Mouse (Mus musculus) right cerebral cortex, adult 18-20 months (tissue): ENCODE measurements around the gene Pphln1.
"Not testable (repeated sequence)": the region's sequence is repeated elsewhere in the genome, so short reads cannot be mapped to it uniquely, and the experiment has no call there.

Source experiments
- DNase-seq: peaks from one replicate; pipeline ENCODE4 v3.0.0; 2022; ENCODE audit warnings: mixed read lengths

The Pphln1 gene

GRCm38 (mm10) chr15:93397826-93398698, at the start of gene Pphln1, which contains the start of gene Zcrb1:
Pphln1 (plus strand) TSS chr15:93398350.
Zcrb1 (minus strand) TSS chr15:93398334.
- DNase-seq: peak; percentile 89

DNA sequence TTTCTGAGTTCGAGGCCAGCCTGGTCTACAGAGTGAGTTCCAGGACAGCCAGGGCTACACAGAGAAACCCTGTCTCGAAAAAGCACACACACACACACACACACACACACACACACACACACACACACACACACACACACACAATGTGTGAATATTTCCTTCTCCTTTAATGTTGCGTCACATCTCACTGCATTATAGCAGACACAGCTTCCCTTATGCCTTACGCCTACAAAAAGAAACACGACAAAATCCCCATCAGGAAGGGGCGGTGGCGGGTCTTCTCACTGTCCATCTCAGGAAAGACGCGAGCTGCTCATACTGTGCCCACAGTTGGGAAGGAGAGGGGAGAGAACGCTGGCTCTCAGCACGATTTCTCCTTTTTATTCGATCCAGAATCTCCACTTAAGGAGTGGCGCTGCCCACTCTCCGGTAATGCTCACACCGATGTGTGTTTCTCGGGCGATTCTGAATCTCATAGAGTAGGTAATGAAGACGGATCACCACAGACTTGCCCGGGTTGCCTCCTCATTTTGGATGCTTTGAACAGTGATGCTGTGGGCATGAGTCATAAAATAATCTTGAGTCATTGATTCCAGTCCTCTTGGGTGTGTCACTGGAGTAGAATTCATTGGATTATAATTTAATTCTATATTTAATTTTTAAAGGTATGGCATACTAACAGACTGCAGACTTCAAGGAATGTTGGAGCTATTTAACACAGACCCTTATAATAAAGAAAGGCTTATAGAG, 39.6 kb upstream of the Pphln1 start:
- no peak for DNase-seq

DNA sequence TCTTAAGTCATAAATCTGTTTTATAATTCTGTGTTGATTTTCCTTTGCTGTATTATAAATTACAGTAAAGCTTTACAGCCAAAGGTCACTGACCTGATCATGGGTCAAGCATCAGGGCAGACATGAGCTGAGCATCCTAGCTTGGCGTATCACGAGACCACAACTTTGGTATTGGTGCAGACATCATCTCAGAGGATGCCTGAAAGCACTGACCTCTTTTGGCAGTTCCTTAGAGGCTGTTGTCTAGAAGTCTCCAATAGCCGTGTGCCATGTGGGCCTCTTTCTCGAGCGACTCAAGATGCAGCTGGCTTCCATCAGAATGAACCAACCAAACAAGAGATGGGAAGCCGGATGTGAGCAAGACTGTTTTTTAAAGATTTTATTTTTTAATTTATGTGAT, 32.6 kb upstream of the Pphln1 start:
- DNase-seq: no peak

GRCm38 (mm10) chr15:93368558-93368957, 29.6 kb upstream of the Pphln1 start:
- no peak for DNase-seq

GRCm38 (mm10) chr15:93371838-93372237, 26.3 kb upstream of the Pphln1 start:
- no peak for DNase-seq

DNA sequence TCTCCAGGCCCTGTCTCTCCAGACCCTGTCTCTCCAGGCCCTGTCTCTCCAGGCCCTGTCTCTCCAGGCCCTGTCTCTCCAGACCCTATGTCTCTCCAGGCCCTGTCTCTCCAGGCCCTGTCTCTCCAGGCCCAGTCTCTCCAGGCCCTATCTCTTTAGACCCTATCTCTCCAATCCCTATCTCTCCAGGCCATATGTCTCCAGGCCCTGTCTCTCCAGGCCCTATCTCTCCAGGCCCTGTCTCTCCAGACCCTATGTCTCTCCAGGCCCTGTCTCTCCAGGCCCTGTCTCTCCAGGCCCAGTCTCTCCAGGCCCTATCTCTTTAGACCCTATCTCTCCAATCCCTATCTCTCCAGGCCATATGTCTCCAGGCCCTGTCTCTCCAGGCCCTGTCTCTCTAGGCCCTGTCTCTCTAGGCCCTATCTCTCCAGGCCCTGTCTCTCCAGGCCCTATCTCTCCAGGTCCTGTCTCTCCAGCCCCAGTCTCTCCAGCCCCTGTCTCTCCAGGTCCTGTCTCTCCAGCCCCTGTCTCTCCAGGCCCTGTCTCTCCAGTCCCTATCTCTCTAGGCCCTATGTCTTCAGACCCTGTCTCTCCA, 25.5 kb upstream of the Pphln1 start:
- DNase-seq: not testable (repeated sequence)

GRCm38 (mm10) chr15:93375696-93376095, 22.5 kb upstream of the Pphln1 start:
- DNase-seq: no peak

- no peak for DNase-seq
Observed at GRCm38 (mm10) chr15:93379177-93379576, 19.0 kb upstream of the Pphln1 start.

DNA sequence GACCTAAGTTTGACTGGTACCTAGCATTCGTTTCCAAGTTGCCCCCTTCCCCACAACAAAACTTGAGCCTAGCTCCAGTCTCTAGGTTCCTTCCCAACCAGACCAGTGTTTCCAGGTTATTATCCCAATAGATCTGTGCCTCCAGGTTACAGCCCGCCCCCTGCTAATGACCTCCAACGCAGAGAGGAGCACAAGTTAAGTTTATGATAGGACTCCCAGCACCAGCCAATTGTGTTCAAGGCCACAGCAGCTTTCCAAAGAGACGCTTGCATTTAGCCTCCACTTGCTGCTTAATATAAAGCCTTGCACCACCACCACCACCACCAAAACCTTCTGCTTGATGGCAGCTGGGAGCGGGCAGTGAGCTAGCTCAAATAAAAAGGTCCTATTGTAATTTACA, 16.8 kb upstream of the Pphln1 start:
- DNase-seq: no peak

DNA sequence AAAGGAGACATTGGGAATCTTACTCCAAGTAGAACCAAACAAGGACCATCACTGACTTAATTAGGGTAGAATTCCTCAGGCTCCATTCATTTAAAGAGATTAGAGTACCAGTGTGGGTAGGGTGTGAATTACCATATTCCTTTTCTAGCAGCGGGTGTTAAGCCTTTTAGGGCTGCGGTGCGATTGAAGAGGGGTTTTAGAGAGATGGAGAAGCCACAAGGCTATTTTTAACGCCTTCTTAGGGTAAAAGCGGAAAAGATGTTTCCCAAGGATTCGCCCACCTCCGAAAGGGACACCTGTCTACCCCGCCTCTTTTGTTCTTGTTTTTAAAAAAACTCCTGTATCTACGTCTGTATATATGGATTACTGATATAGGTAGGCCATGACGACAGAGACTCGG, 881 bp upstream of the Pphln1 start:
- DNase-seq: peak; percentile 8

- no peak for DNase-seq
Observed at GRCm38 (mm10) chr15:93398699-93399540, 770 bp downstream of the Pphln1 start.

DNA sequence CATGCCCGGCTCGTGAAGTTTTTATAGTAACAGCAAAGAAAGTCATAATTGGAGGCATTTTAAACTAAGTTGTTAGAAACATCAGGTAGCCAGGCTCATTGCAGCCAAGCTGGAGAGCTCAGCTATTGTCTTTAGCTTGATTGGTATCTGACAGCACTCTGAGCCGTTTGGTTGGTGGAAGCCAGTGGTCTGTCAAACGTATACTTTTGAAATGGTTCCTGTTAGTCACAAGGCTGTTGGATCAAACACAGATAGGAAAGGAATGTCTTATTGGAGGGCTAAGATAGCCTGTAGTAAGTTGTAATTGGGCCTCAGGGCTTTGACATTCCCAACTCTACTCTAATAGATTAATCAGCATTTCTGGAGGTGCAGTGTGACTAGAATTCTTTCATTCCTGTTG, 3.3 kb downstream of the Pphln1 start:
- no peak for DNase-seq

- no peak for DNase-seq
Observed at GRCm38 (mm10) chr15:93402730-93403129, 4.6 kb downstream of the Pphln1 start.

DNA sequence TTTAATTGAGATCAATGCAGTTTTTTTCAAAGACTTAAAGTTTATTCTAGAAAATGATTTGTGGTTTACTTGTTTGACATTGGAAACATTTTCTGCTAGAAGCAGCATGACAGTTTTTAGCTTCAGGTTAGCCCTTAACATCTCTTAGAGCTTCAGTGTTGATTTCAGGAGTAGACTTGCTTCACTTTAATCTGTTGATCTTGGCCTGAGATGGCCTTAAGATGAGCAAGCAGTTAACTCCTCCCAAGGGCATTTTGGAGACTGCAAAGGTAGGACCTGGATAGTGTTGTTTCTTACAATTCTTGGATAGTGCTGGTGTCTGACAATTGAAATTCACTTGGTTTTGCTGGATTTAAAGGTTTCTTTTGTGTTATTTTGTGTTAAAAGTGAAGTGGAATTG, 6.7 kb downstream of the Pphln1 start:
- DNase-seq: no peak

DNA sequence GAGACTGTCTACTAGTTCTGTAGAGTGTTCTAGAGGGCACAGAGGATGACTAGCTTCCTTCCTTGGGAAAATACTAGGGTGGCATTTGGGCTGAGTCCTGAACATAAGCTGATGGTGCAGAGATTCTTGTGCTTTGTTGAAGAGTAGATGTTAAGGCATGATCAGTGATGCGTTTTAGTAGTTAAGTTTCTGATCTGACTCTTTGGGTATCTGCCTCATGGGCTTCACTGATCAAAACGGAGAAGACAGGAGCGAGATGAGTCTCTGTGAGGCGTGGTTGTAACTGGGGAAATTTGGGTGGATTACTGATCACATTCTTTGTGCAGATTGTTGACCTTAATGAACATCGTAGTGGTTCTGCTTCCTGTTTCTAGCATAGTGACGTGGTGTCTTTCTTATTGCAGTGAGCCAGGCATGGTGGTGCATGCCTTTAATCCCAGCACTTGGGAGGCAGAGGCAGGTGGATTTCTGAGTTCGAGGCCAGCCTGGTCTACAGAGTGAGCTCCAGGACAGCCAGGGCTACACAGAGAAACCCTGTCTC, 7.4 kb downstream of the Pphln1 start:
- no peak for DNase-seq

- no peak for DNase-seq
Observed at GRCm38 (mm10) chr15:93406492-93406891, 8.3 kb downstream of the Pphln1 start.

DNA sequence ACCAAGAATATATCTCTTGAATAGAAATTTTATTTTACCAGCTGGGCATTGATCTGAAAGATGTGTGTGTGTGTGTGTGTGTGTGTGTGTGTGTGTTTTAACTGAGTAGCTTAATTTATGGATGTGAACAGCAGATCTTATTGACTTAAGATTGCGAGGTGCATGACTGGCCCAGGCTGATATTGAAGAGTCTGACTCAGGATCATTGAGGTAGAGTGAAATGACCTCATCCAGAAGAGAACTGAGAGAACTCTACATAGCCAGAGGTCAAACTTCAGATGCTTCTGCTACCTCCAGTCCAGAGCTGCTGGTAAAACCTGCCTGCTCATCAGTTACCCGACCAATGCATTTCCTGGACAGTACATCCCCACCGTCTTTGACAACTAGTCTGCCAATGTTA, 14.3 kb downstream of the Pphln1 start:
- no peak for DNase-seq

DNA sequence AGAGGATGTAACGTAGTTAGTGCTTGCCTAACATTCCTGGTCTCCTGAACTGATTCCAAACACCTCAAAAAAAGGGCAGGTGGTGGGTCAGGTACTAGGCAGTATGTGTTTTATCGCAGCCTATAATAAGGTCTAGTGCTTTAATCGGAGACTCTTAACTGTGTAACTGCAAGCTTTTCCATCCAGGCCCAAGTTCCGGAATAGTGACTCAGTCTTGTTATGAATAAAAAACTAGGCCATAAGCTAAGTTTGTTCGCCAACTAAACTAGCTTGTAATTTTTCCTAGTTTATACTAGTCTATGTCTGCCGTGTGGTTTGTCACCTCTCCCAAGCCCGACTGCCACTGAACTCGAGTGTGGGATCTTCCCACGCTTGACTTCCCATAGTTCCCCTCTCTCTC, 16.3 kb downstream of the Pphln1 start:
- no peak for DNase-seq

GRCm38 (mm10) chr15:93416300-93416699, 18.1 kb downstream of the Pphln1 start:
- no peak for DNase-seq

GRCm38 (mm10) chr15:93420596-93420995, 22.4 kb downstream of the Pphln1 start:
- DNase-seq: no peak

GRCm38 (mm10) chr15:93422537-93422936, 24.4 kb downstream of the Pphln1 start:
- no peak for DNase-seq

DNA sequence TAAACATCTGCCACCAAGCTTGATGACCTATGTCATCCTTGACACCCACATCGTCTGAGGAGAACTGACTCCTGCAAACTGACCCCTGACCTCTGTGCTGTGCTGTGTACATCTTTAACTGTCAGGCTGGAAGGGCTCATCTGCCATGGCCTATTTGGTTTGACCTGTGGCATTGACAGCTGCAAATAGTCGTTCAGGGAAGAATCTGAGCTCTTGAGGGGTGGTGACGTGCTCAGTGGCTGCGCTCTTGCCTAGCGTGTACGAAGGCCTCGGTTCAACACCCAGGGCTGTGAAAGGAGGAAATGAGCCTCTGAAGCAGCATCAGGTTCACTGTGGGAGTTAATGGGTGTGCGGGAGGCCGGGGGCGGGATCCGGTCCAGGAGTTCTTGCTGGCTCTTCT, 35.7 kb downstream of the Pphln1 start:
- no peak for DNase-seq
